Mouse (Mus musculus) liver, embryonic 14.5 days (tissue): ENCODE results near the gene Spata5.

Experiments used
- CTCF ChIP-seq: IDR thresholded peaks from 2 replicates; pipeline ENCODE4 v1.5.1; 2016; ENCODE audit warnings: antibody characterized with exemption, low read depth, control low read depth
- EP300 ChIP-seq: IDR thresholded peaks from 2 replicates; pipeline ENCODE4 v1.6.1; 2016; ENCODE audit warnings: antibody characterized with exemption, low read depth

- TF ChIP-seq CTCF, result no peak
- no peak for TF ChIP-seq EP300
Measured at GRCm38 (mm10) chr3:37602356-37602755, 182.7 kb downstream of the Spata5 start.
